Mouse (Mus musculus) WW6 (cell line): ENCODE data around the gene Fam172a.

ENCODE experiments used
- DNase-seq: peaks from one replicate; pipeline ENCODE4 v3.0.0-alpha.2; 2013; ENCODE audit warnings: low read depth, low spot score

The Fam172a gene

DNA sequence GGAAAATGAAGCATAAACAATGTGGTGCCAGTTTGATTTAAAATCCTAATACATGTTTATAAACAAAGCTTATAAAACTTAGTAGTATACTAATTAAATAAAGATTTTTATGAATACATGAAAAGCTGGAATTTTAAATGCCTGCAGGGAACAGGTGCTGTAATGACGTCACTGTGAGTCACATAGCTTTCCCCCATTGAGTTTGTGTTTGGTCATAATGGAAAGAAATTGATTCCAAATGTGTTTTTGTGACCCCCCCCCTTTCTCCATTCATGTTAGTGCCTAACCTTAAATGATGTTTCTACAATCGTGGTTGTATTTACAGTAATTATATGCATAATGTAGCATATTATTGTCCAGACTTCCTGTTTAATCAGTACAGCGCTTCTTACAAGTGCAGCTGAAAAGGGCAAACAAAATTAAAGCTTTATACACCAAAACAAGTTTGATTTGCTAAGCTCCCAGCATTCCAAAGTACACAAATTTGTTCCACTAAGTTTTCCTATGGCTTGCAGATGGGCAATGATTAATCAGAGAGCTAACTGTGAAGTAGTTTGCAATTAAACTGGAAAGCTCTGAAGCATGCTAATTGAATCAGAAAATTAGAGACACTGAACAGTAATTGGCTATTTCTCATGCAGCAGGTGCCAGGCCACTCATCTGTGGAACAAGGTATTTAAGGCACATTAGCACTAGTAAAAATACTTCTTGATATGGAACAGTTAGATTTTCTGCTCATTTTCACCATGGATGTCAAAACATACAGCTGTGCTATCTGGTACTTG lies 398.1 kb downstream of the Fam172a start:
- DNase-seq = no peak

DNA sequence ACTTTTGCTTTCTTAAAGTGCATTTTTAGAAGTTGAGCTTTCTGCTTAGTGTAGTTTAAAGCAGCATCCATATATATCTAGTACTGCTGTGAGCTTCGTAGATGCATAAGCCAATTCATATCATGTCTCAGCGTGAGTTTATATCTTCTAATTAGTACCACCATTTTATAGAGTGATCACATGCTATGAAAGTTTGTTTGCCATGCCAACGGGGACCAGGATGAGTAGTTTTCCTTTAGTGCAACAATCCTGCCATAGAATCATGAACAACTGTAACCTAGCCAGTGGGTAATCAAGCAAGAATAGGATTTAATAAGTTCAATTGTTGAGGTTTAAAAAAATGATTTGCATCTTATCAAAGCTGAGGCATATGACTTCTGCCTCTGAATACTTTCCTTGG lies 398.8 kb downstream of the Fam172a start:
- DNase-seq = no peak

DNA sequence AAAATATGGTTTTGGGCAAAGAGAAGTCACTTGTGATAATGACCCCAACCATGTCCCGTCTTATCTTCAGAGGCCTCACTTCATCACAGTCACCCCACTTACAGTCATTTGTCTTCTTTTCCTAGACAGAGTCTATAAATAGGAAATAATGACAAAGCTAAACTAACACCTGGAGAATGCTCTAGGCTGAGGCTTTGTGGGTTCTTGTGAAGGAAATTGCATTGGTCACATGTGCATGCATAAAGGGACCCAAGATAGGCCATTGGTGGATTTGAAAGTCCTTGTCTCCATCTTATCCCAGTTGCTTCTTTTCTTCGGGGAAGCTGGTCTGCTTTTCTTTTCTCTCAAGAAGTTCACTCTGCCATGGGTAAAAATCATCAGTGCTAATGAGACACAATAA lies 400.5 kb downstream of the Fam172a start:
- DNase-seq = no peak

GRCm38 (mm10) chr13:78104851-78105250 lies 403.0 kb downstream of the Fam172a start:
- no peak for DNase-seq

DNA sequence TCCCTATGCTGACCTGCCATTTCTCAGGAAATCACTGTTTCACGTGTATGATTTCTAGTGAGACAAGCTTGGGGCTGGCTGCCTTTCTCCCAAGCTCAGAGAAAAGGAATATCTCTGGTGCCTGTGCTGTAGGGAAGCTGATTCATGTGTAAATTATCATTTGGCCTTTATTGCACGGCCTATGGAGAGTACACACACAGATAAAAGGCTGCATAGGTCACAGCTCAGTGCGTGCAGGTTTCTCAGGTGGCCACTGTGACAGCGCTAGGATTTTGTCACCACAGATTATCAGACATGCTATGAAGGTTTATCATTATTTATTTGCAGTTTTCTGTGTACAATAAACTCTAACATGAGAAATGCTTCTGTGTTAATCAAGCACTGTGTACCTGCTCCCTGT lies 408.8 kb downstream of the Fam172a start:
- DNase-seq = no peak

DNA sequence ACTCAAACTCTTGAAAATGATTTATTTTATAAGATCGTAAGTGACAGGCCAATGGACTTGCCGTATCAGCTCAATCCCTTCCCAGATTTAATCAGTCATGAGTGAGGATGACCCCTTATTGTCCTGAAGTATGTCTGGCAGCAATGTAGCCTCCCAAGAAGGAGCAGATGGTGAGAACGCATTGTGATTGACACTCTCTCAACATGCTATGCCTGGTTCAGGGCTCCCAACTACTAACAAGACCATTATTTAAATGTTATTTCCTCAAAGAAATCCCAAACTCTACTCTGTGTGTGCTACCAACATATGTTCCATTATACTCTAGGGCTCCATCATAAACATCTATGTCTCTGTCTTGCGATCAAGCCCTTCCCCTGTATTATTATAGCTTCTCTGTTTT lies 412.1 kb downstream of the Fam172a start:
- no peak for DNase-seq

GRCm38 (mm10) chr13:78118715-78119114 lies 416.9 kb downstream of the Fam172a start:
- DNase-seq = no peak

GRCm38 (mm10) chr13:78121991-78122390 lies 420.2 kb downstream of the Fam172a start:
- DNase-seq = no peak

- DNase-seq = no peak
Measured at GRCm38 (mm10) chr13:78123911-78124426, 422.1 kb downstream of the Fam172a start.

GRCm38 (mm10) chr13:78157465-78157864 lies 455.6 kb downstream of the Fam172a start:
- DNase-seq = no peak

GRCm38 (mm10) chr13:78162149-78162548 lies 460.3 kb downstream of the Fam172a start:
- DNase-seq = no peak

- DNase-seq = peak; percentile 67
Measured at GRCm38 (mm10) chr13:78163087-78163958, 461.5 kb downstream of the Fam172a start.

DNA sequence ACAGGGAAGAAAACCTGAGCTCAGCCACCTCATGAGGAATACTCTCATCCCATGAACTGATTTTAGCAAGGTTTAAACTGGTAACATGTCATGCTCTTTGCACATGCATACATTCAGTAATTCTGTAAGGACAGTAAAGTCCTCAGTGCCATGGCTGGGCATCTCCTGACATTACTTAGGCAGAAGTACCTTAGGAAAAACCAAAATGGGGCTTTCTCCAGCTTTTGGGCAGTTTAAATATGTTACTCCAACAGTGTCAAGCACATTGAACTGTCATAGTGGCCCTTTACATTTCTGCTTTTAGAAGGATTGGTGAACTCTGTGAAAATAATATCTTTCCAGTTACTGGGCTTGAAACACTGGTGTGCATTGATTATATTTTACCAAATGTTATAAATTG lies 463.1 kb downstream of the Fam172a start:
- DNase-seq = no peak

GRCm38 (mm10) chr13:78168166-78168565 lies 466.3 kb downstream of the Fam172a start:
- no peak for DNase-seq

- no peak for DNase-seq
Measured at GRCm38 (mm10) chr13:78171320-78171719, 469.5 kb downstream of the Fam172a start.

GRCm38 (mm10) chr13:78171984-78172636 lies 470.3 kb downstream of the Fam172a start:
- no peak for DNase-seq

GRCm38 (mm10) chr13:78172861-78173260 lies 471.0 kb downstream of the Fam172a start:
- DNase-seq = no peak

DNA sequence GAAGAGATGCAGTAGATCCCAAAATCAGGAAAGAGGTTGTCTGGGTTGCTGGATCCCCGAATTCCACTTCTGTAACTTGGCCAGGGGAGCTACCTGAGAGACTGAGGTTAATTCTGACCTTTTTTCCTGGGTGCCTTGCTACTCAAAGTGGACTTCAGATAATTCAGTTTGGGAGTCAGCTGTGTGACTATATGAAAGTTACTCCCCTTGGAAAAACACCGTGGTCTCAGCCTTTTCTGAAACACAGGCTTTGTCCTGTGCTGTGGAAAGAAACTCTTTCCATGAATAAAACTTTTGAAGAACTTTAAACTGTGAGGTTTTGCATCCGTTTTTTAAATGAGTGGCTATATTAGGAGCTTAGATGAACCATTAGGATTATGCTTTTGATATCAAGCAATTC lies 472.4 kb downstream of the Fam172a start:
- DNase-seq = no peak

- DNase-seq = no peak
Measured at GRCm38 (mm10) chr13:78174891-78175290, 473.1 kb downstream of the Fam172a start.

DNA sequence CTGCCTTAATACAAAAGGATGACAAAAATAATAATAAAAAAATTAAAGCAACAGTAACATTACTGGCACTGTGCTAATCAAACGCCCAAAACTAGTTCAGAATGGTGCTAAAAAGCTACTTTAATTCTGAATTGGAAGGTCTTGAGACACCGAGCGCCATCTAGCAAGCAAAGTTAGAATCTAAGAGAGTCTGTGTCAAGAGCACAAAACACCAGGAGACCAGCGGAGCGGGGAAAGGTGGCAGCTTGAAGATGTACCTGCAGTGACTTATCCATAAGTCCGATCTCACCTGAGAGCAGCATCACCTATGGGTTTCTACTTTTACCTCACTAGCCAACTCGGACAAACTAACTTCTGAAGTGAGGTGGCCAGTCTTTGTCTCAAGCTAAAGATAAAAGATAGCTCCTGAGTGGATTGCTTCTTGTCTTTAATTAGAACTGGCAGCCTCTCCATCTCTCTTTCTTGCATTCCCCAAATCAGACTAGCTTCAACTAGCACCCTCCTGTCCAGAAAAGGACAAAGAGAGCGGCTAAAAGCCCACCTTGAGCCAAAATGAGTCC lies 474.1 kb downstream of the Fam172a start:
- no peak for DNase-seq

GRCm38 (mm10) chr13:78177381-78177950 lies 475.6 kb downstream of the Fam172a start:
- no peak for DNase-seq
